Mouse (Mus musculus) lung, embryonic 16.5 days (tissue): ENCODE data around the gene Coasy. TPM values are rescaled to one million over a fixed set of nuclear protein-coding genes. Genes with fewer than 3 reads are reported as not detected.

Source experiments
- ATAC-seq: fragments of 200-750 bp; cut with Nextera tagmentation; 2 replicates; pipeline ENCODE4 v1.8.0; 2017; ENCODE audit warnings: low read depth, mild to moderate bottlenecking, moderate library complexity
- H3K27ac ChIP-seq: fragments of 300-500 bp; sonication (generic); 2 replicates; pipeline ENCODE4 v1.5.1; 2014; ENCODE audit warnings: mild to moderate bottlenecking, control low read depth, low read length
- H3K27me3 ChIP-seq: fragments of 300-500 bp; sonication (generic); 2 replicates; pipeline ENCODE4 v1.6.1; 2014; ENCODE audit warnings: low read depth, low read length, mixed read lengths; ENCODE audit not compliant: control insufficient read depth, insufficient read depth
- H3K36me3 ChIP-seq: fragments of 300-500 bp; sonication (generic); 2 replicates; pipeline ENCODE4 v1.6.1; 2014; ENCODE audit warnings: low read length; ENCODE audit not compliant: control insufficient read depth, insufficient read depth
- H3K4me1 ChIP-seq: fragments of 300-500 bp; sonication (generic); replicated peaks from 2 replicates; pipeline ENCODE4 v1.6.1; 2014; ENCODE audit warnings: low read length, mixed read lengths; ENCODE audit not compliant: control insufficient read depth, insufficient read depth
- H3K4me2 ChIP-seq: fragments of 300-500 bp; sonication (generic); 2 replicates; pipeline ENCODE4 v1.6.1; 2014; ENCODE audit warnings: low read depth, low read length, control low read depth
- H3K4me3 ChIP-seq: fragments of 300-500 bp; sonication (generic); 2 replicates; pipeline ENCODE4 v1.5.1; 2014; ENCODE audit warnings: mild to moderate bottlenecking, low read length, control low read depth
- H3K9ac ChIP-seq: fragments of 300-500 bp; sonication (generic); 2 replicates; pipeline ENCODE4 v1.6.1; 2014; ENCODE audit warnings: low read length, control low read depth
- H3K9me3 ChIP-seq: fragments of 300-500 bp; sonication (generic); 2 replicates; pipeline ENCODE4 v1.6.1; 2016; ENCODE audit warnings: low read length; ENCODE audit not compliant: control insufficient read depth
- WGBS: fragments of 180-500 bp; shearing (Covaris S2); extraction: QIAGEN DNeasy Blood & Tissue Kit; methylation state at CpG from one replicate; pipeline ENCODE4 v1.1.7; 2014; 5-methylcytosine and 5-hydroxymethylcytosine counted together
- polyA plus RNA-seq: library from polyadenylated mRNA; unstranded; fragments of >200 nt; fragmentation: Nextera tagmentation; extraction: Ambion mirVana; gene quantifications from 2 replicates; pipeline ENCODE4 v1.2.1, GENCODE M21; 2015

Coasy gene
- polyA plus RNA-seq, 1 experiment from 2014 or later, result 39.7 TPM

- peak overlapping the region; percentile 92 for H3K27ac ChIP-seq
- no peak for ATAC-seq
- H3K9me3 ChIP-seq, result no peaks in the 10 kb centered on the region
- H3K36me3 ChIP-seq, result no peaks in the 10 kb centered on the region
- H3K4me1 ChIP-seq, result peaks cover 85% of the 10 kb centered on the region
- WGBS, result 29% methylated on average over 8 of the region's 8 CpGs
- no peak overlapping the region for H3K4me2 ChIP-seq
- no peak overlapping the region for H3K4me3 ChIP-seq
- peak overlapping the region; percentile 40; the same call in 1 of the 2 replicates for H3K9ac ChIP-seq
- no peaks in the 10 kb centered on the region for H3K27me3 ChIP-seq
Observed at GRCm38 (mm10) chr11:101060126-101060525, 22.2 kb upstream of the Coasy start.

GRCm38 (mm10) chr11:101061049-101061448 lies 21.3 kb upstream of the Coasy start:
- Histone ChIP-seq H3K4me2 (no peak overlapping the region), H3K4me3 (no peak overlapping the region), H3K27ac (no peak overlapping the region), H3K27me3 (no peaks in the 10 kb centered on the region), H3K4me1 (peaks cover 77% of the 10 kb centered on the region), H3K9ac (no peak overlapping the region), H3K9me3 (no peaks in the 10 kb centered on the region), H3K36me3 (no peaks in the 10 kb centered on the region)
- no peak for ATAC-seq
- 84% methylated on average over 5 of the region's 5 CpGs for WGBS

GRCm38 (mm10) chr11:101062165-101062884 lies 20.0 kb upstream of the Coasy start:
- H3K9ac ChIP-seq, result peak overlapping the region; percentile 37
- H3K4me2 ChIP-seq, result no peak overlapping the region
- H3K27me3 ChIP-seq, result no peaks in the 10 kb centered on the region
- no peak for ATAC-seq
- no peak overlapping the region for H3K4me3 ChIP-seq
- peak overlapping the region; percentile 95 for H3K27ac ChIP-seq
- H3K9me3 ChIP-seq, result no peaks in the 10 kb centered on the region
- H3K4me1 ChIP-seq, result peaks cover 72% of the 10 kb centered on the region
- 64% methylated on average over 12 of the region's 12 CpGs for WGBS
- no peaks in the 10 kb centered on the region for H3K36me3 ChIP-seq

- no peak overlapping the region for H3K4me2 ChIP-seq
- H3K9me3 ChIP-seq, result no peaks in the 10 kb centered on the region
- peak overlapping the region; percentile 37 for H3K9ac ChIP-seq
- H3K36me3 ChIP-seq, result no peaks in the 10 kb centered on the region
- H3K27me3 ChIP-seq, result no peaks in the 10 kb centered on the region
- peak; percentile 12 for ATAC-seq
- 54% methylated on average over 14 of the region's 14 CpGs for WGBS
- H3K4me1 ChIP-seq, result peaks cover 64% of the 10 kb centered on the region
- H3K4me3 ChIP-seq, result no peak overlapping the region
- peak overlapping the region; percentile 95 for H3K27ac ChIP-seq
Observed at GRCm38 (mm10) chr11:101062971-101063675, 19.2 kb upstream of the Coasy start.

- H3K4me2 ChIP-seq, result no peak overlapping the region; the same call in 1 of the 2 replicates
- no peak overlapping the region for H3K4me3 ChIP-seq
- WGBS, result 7% methylated on average over 12 of the region's 12 CpGs
- peak; percentile 87 for ATAC-seq
- H3K4me1 ChIP-seq, result peaks cover 58% of the 10 kb centered on the region
- H3K36me3 ChIP-seq, result no peaks in the 10 kb centered on the region
- H3K9me3 ChIP-seq, result no peaks in the 10 kb centered on the region
- H3K9ac ChIP-seq, result peak overlapping the region; percentile 37
- peak overlapping the region; percentile 95 for H3K27ac ChIP-seq
- no peaks in the 10 kb centered on the region for H3K27me3 ChIP-seq
Observed at GRCm38 (mm10) chr11:101063676-101064327, 18.6 kb upstream of the Coasy start.

- Histone ChIP-seq H3K4me3 (no peak overlapping the region), H3K4me2 (no peak overlapping the region), H3K9me3 (no peaks in the 10 kb centered on the region), H3K27ac (peak overlapping the region; percentile 95), H3K36me3 (no peaks in the 10 kb centered on the region), H3K27me3 (no peaks in the 10 kb centered on the region), H3K9ac (peak overlapping the region; percentile 8; the same call in 1 of the 2 replicates), H3K4me1 (peaks cover 54% of the 10 kb centered on the region)
- ATAC-seq, result no peak
- WGBS, result 66% methylated on average over 4 of the region's 4 CpGs
Observed at GRCm38 (mm10) chr11:101064462-101064861, 17.9 kb upstream of the Coasy start.

- H3K27ac ChIP-seq, result no peak overlapping the region; the same call in 1 of the 2 replicates
- WGBS, result 89% methylated on average over 9 of the region's 9 CpGs
- no peaks in the 10 kb centered on the region for H3K36me3 ChIP-seq
- peaks cover 51% of the 10 kb centered on the region for H3K4me1 ChIP-seq
- H3K4me2 ChIP-seq, result no peak overlapping the region
- no peak overlapping the region for H3K9ac ChIP-seq
- no peaks in the 10 kb centered on the region for H3K27me3 ChIP-seq
- H3K9me3 ChIP-seq, result no peaks in the 10 kb centered on the region
- no peak overlapping the region for H3K4me3 ChIP-seq
- no peak for ATAC-seq
Observed at GRCm38 (mm10) chr11:101065002-101065401, 17.4 kb upstream of the Coasy start.

- peak overlapping the region; percentile 72 for H3K27ac ChIP-seq
- H3K4me2 ChIP-seq, result peak overlapping the region; percentile 50
- ATAC-seq, result no peak
- no peaks in the 10 kb centered on the region for H3K9me3 ChIP-seq
- WGBS, result 16% methylated on average over 18 of the region's 18 CpGs
- peak overlapping the region; percentile 27 for H3K4me3 ChIP-seq
- no peaks in the 10 kb centered on the region for H3K36me3 ChIP-seq
- H3K9ac ChIP-seq, result peak overlapping the region; percentile 29; the same call in 1 of the 2 replicates
- no peaks in the 10 kb centered on the region for H3K27me3 ChIP-seq
- peaks cover 48% of the 10 kb centered on the region for H3K4me1 ChIP-seq
Observed at GRCm38 (mm10) chr11:101066549-101067412, 15.6 kb upstream of the Coasy start.
